Mouse (Mus musculus) urinary bladder, adult 18-20 months (tissue): ENCODE measurements around the gene Rps24.
"Not testable (repeated sequence)": the region's sequence is repeated elsewhere in the genome, so short reads cannot be mapped to it uniquely, and the experiment has no call there.

Source experiments
- DNase-seq, 2 experiments: peaks; one replicate each; pipeline ENCODE4 v3.0.0; 2022; ENCODE audit warnings: low spot score in 2 of 2, mixed read lengths in 2 of 2

Rps24 gene

GRCm38 (mm10) chr14:24486773-24487227, at the start of gene Rps24, which contains the start of gene Polr3a:
Gene Rps24 (plus strand): TSS chr14:24487125.
Gene Polr3a (minus strand): TSS chr14:24487058.
- peak; percentile 78 to 84 for DNase-seq

- DNase-seq: not testable (repeated sequence)
Observed at GRCm38 (mm10) chr14:24443529-24443928, 43.4 kb upstream of the Rps24 start.

- DNase-seq: no peak
Observed at GRCm38 (mm10) chr14:24458191-24458590, 28.7 kb upstream of the Rps24 start.

- DNase-seq: no peak
Observed at GRCm38 (mm10) chr14:24468806-24469205, 18.1 kb upstream of the Rps24 start.

- DNase-seq: no peak
Observed at GRCm38 (mm10) chr14:24486241-24486767, 621 bp upstream of the Rps24 start.

- DNase-seq: not testable (repeated sequence)
Observed at GRCm38 (mm10) chr14:24489772-24490171, 2.8 kb downstream of the Rps24 start.

GRCm38 (mm10) chr14:24490468-24491265, 3.7 kb downstream of the Rps24 start:
- DNase-seq: peak; percentile 93 to 95

- DNase-seq: no peak
Observed at GRCm38 (mm10) chr14:24491266-24491981, 4.5 kb downstream of the Rps24 start.

GRCm38 (mm10) chr14:24493256-24493655, 6.3 kb downstream of the Rps24 start:
- DNase-seq: no peak

- DNase-seq: no peak
Observed at GRCm38 (mm10) chr14:24496507-24496906, 9.6 kb downstream of the Rps24 start.

GRCm38 (mm10) chr14:24497443-24497842, 10.5 kb downstream of the Rps24 start:
- DNase-seq: peak in 1 of 2 experiments; percentile 20

GRCm38 (mm10) chr14:24498561-24499255, 11.8 kb downstream of the Rps24 start:
- DNase-seq: no peak

GRCm38 (mm10) chr14:24499478-24499877, 12.6 kb downstream of the Rps24 start:
- DNase-seq: no peak

- DNase-seq: peak; percentile 63 to 66
Observed at GRCm38 (mm10) chr14:24500091-24500844, 13.3 kb downstream of the Rps24 start.

- no peak for DNase-seq
Observed at GRCm38 (mm10) chr14:24500845-24501186, 13.9 kb downstream of the Rps24 start.

GRCm38 (mm10) chr14:24501256-24501655, 14.3 kb downstream of the Rps24 start:
- no peak for DNase-seq

GRCm38 (mm10) chr14:24507452-24508069, 20.6 kb downstream of the Rps24 start:
- no peak for DNase-seq

GRCm38 (mm10) chr14:24508070-24508773, 21.3 kb downstream of the Rps24 start:
- no peak for DNase-seq

- no peak for DNase-seq
Observed at GRCm38 (mm10) chr14:24509557-24509956, 22.6 kb downstream of the Rps24 start.

GRCm38 (mm10) chr14:24510218-24510617, 23.3 kb downstream of the Rps24 start:
- no peak for DNase-seq
